Mouse (Mus musculus): ENCODE measurements around the gene Psenen.

Psenen gene

GRCm38 (mm10) chr7:30553810-30554584 is 9.4 kb downstream of the Psenen start:
- WGBS: 80% methylated on average over 22 of the region's 22 CpGs

DNA sequence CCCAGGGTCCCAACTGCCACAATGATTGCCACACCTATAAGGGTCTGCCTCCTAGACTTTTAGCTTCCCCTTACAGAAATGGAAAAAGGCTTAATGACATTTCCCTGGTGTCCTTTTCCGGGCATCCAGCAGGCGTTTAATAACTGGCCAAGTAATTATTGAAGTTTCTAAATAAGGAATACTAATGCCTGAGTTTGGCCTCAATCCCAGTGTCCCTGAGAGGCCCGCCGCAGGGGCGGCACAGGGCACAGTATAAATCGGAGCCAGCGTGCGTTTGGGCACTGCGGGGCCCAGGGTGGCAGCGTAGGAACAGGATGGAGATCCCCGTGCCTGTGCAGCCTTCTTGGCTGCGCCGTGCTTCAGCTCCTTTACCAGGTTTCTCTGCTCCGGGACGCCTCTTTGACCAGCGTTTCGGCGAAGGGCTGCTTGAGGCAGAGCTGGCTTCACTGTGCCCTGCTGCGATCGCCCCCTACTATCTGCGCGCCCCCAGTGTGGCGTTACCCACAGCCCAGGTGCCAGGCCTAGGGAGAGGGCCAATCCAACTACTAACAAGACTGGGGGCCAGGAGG is 10.3 kb downstream of the Psenen start:
- WGBS: 1% methylated on average over 23 of the region's 23 CpGs

DNA sequence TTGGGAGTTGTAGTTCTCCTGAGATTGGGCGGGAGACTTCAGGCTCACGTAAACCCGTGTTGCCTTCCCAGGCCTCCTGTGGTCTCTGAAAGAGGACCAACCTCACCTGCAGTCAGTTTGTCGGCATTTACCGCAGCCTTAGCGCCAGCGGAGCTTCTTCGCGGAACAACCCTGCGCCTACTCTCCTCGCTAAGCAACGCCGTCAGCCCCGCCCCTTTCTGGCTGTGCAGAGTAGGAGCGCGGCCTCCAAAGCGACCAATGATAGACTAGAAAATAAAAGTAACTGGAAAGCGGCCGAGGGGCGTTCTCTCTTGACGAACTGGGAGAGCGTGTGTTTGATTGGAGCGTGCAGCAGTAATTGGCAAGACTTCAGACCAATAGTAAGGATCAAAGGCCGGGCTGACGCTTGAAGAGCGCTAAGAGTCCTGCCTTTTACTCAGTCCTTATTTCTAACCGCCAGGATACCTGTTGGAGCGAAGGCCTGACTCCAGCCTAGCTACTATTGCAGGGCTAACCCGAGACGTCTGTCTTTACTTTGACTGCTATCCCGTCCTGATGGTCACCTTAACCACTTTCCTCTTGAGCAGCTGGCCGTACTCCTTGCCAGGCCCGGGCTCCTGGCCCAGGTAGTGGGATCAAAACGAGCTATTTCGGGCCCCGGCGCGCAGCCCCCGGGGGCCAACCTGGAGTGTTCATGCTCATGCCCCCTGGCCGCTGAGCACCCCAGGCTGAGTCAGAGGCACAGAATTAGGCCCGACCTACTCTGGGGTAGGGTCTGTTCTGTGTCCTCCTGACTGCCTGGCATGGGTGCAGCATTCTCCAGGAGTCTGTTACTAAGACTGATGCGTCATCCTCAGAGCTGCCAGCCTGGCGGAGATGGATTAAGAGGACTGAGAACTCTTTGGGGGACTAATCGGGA is 11.1 kb downstream of the Psenen start, which contains the start of the genes Hspb6 and Proser3:
Hspb6 (plus strand) TSS at position 77 of the 919 bp plus-strand sequence.
Proser3 (minus strand) TSS at position 198 of the 919 bp plus-strand sequence.
- under 1% methylated on average over 44 of the region's 44 CpGs for WGBS

- 2% methylated on average over 10 of the region's 10 CpGs for WGBS
These were observed 11.9 kb downstream of the Psenen start for GRCm38 (mm10) chr7:30551445-30552101.

GRCm38 (mm10) chr7:30550603-30551002 is 12.8 kb downstream of the Psenen start:
- WGBS: 95% methylated on average over 1 of the region's 1 CpGs

GRCm38 (mm10) chr7:30549880-30550279 is 13.5 kb downstream of the Psenen start:
- WGBS: 84% methylated on average over 2 of the region's 2 CpGs

DNA sequence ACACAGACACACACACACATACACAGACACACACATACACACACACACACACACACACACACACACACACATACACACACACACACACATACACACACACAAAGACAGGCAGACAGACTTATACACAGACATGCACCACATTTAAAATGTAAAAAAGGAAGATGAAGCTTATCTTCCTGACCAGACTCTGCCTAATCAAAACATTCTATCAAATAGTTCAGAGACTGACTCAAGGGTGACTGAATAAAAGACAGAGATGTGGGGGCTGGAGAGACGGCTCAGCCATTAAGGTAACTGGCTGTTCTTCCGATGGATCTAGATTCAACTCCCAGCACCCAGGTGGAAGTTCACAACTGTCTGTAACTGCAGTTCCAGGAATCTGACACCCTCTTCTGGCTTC is 19.1 kb downstream of the Psenen start:
- WGBS: 96% methylated on average over 2 of the region's 2 CpGs

GRCm38 (mm10) chr7:30540572-30540971 is 22.9 kb downstream of the Psenen start:
- 92% methylated on average over 7 of the region's 7 CpGs for WGBS

DNA sequence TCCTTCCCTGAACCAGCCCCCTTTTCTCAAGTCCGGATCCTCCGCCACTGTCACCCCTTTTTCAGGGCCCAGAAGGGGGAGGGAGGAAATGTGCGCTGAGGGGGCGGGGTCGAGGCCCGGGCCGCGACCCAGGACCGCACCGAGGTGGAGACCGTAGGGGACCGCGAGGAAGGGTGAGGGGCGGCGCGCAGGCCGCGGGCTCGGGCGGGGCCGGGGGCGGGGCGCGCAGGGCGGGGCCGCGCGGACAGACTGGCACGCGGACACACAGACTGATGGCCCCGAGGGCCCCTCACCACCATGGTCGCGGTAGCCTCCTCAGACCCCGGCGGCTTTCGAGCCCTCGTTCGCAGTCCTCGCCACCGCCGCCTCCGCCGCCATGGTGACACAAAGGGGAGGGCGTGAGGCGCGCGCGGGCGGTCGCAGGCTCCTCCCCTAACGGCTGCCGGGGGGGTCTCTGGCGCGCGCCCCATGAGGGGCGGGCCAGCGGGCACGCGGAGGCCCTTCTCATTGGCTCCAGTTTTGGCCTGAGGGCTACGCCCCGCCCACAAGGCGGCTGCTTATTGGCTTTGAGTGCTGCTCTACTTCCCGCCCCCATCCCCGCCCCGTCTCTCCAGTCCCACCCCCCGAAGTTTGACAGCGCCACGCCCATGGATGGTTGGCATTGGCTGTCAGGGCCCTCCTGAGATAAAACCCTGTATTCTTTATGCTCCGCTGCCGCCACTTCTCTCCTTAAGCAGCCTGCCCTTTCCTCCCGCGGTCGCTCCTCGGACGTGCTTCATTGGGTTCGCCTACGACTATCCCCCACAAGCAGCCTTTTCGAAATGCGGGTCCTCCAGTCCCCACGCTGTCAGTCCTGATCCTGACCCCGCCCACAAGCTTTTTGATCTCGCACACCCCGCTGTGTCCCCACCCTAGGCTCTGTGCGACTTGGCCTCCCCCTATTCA is 28.5 kb downstream of the Psenen start, which contains the start of gene Arhgap33:
Arhgap33 (minus strand) TSS at position 428 of the 945 bp plus-strand sequence.
- WGBS: under 1% methylated on average over 82 of the region's 84 CpGs

GRCm38 (mm10) chr7:30533941-30534632 is 29.3 kb downstream of the Psenen start:
- 5% methylated on average over 26 of the region's 26 CpGs for WGBS

DNA sequence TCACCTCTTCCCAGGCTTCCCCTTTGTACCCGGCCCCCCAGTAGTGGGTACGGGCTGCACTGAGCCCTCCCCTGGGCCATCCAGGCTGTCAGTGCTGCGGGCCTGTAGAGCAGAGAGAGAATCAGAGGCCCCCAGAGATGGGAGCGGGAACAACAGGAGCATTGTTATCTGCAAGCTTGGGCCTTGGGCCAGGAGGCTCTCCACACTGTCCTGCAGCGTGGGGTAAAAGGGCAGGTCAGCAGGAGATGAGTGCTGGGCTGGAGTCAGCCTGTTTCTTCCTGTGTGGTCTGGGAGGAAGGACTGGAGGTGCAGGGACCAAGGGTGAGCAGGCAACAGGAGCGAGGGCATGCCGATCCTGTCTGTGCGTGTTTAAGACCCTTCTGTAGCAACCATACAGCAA is 30.5 kb downstream of the Psenen start:
- WGBS: 21% methylated on average over 8 of the region's 8 CpGs

DNA sequence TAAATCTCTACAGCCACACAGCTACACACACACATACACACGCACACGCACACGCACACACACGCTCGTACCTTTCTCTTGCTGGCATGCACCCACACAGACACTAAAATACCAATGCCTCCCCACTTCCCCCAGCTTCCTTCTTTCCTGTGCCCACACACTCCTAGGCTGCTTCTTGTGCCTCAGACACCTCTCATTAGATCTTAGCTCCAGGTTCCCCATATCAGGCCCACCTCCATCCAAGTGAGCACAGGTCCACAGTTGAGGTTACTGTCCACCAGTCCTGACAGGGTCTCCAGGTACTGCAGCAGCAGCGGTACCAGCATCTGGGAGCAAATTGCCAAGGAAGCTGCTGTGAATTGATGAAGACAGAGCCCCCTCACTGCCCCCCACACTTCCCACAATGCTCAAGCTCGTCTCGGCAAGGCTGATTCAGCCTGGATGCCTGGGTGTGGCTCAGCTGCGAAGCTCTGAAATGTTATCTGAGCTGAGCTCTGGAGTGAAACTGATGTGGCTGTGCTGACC is 32.1 kb downstream of the Psenen start:
- 44% methylated on average over 9 of the region's 9 CpGs for WGBS

DNA sequence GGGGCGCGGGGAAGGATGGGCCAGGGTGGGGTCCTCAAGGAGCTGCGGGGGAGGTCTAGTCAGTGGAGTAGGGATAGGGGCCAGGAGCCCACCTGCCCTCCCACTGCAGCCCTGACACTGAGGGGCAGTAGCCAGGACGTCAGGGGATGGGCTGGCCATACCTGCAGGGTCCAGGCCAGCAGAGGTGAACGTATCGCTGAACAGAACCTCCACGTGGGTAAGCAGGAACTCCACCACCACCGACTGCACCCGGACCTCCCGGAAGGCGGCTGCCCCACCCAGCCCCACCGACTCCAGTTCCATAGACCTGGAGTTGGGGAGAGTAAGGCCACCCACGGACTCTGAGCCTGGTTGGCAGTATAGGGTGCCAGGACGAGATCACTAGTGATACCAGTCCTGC is 36.4 kb downstream of the Psenen start:
- WGBS: 66% methylated on average over 14 of the region's 14 CpGs

DNA sequence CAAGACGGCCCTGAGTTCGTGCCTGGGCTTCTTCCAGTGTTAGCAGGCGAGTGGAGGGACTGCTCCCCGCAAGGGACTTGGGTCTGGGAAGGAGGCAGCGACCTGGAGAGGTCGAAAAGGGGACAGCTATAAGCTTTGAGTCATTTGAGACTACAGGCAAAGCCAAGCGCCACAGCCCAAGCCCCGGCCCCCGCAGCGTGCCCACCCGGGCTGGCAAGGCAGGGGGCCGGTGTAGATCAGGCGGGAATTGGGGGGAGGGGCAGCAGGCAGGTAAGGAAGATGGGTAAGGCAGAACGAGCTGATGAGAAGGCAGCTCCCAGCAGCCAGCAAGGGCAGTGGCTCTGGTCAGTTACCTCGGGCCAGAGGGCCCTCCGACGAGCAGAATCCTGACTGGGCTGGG is 37.0 kb downstream of the Psenen start:
- whole genome bisulfite sequencing: 48% methylated on average over 17 of the region's 17 CpGs

GRCm38 (mm10) chr7:30525954-30526353 is 37.5 kb downstream of the Psenen start:
- 48% methylated on average over 10 of the region's 10 CpGs for WGBS

GRCm38 (mm10) chr7:30524487-30524886 is 38.9 kb downstream of the Psenen start:
- 81% methylated on average over 6 of the region's 6 CpGs for WGBS

- 85% methylated on average over 10 of the region's 10 CpGs for WGBS
These were observed 40.6 kb downstream of the Psenen start for GRCm38 (mm10) chr7:30522871-30523270.

- WGBS: 61% methylated on average over 5 of the region's 5 CpGs
These were observed 42.6 kb downstream of the Psenen start for GRCm38 (mm10) chr7:30520856-30521255.

DNA sequence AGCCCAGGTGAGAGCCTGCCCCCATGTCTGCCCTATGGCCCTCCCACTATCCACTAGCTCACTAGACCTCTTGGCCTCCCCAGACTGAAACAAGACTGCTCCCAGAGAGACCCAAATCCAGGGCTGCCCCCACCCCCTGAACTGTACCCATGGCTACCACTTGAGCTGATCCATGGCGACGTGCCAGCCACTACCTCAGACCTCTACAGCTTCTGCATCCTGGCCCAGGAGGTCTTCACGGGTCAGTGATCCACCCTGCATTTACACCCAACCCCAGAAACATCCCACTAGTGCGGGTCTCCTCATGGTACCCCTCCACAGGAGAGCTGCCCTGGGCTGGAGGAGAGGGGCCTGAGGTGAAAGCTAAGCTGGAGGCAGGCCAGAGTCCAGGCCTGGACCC is 43.0 kb downstream of the Psenen start:
- 73% methylated on average over 4 of the region's 4 CpGs for WGBS

GRCm38 (mm10) chr7:30518325-30518724 is 45.1 kb downstream of the Psenen start:
- WGBS: 50% methylated on average over 8 of the region's 8 CpGs
